Mouse (Mus musculus) hindbrain, embryonic 10.5 days (tissue): Measurements from ENCODE around the gene Atf6. TPM values are rescaled to one million over a fixed set of nuclear protein-coding genes. Genes with fewer than 3 reads are reported as not detected.

Experiments used
- DNase-seq: peaks from one replicate; pipeline ENCODE4 v3.0.0-alpha.2; 2017; ENCODE audit warnings: low spot score
- H3K27ac ChIP-seq: fragments of 300-500 bp; sonication (generic); 2 replicates; pipeline ENCODE4 v1.5.1; 2016; ENCODE audit warnings: mild to moderate bottlenecking, moderate library complexity
- H3K27me3 ChIP-seq: fragments of 300-500 bp; sonication (generic); 2 replicates; pipeline ENCODE4 v1.6.1; 2016; ENCODE audit warnings: mild to moderate bottlenecking; ENCODE audit not compliant: poor library complexity, insufficient read depth, severe bottlenecking
- H3K36me3 ChIP-seq: fragments of 300-500 bp; sonication (generic); 2 replicates; pipeline ENCODE4 v1.6.1; 2016; ENCODE audit warnings: mild to moderate bottlenecking, moderate library complexity
- H3K4me1 ChIP-seq: fragments of 300-500 bp; sonication (generic); replicated peaks from 2 replicates; pipeline ENCODE4 v1.6.1; 2016; ENCODE audit warnings: mild to moderate bottlenecking
- H3K4me3 ChIP-seq: fragments of 300-500 bp; sonication (generic); 2 replicates; pipeline ENCODE4 v1.5.1; 2016; ENCODE audit warnings: mild to moderate bottlenecking, moderate library complexity
- H3K9me3 ChIP-seq: fragments of 300-500 bp; sonication (generic); 2 replicates; pipeline ENCODE4 v1.6.1; 2016; ENCODE audit warnings: mild to moderate bottlenecking, moderate library complexity
- WGBS: fragments of 180-500 bp; shearing (Covaris S2); methylation state at CpG from one replicate; pipeline ENCODE4 v1.1.7; 2016; 5-methylcytosine and 5-hydroxymethylcytosine counted together
- polyA plus RNA-seq: library from polyadenylated mRNA; unstranded; fragments of >200 nt; fragmentation: Nextera tagmentation; extraction: Ambion mirVana; gene quantifications from 2 replicates; pipeline ENCODE4 v1.2.1, GENCODE M21; 2016

Atf6 gene
- polyA plus RNA-seq, 1 experiment from 2014 or later, result 7.7 TPM

GRCm38 (mm10) chr1:170677681-170678080 is 189.9 kb downstream of the Atf6 start:
- Histone ChIP-seq H3K27ac (no peak overlapping the region), H3K27me3 (no peaks in the 10 kb centered on the region), H3K9me3 (0 out of 2 replicates have a peak, but pooled peaks cover 3% of the 10 kb centered on the region), H3K36me3 (peaks cover 7% of the 10 kb centered on the region; the same call in 1 of the 2 replicates), H3K4me1 (peaks cover 5% of the 10 kb centered on the region), H3K4me3 (no peak overlapping the region)
- no peak for DNase-seq
- 93% methylated on average over 4 of the region's 4 CpGs for WGBS

DNA sequence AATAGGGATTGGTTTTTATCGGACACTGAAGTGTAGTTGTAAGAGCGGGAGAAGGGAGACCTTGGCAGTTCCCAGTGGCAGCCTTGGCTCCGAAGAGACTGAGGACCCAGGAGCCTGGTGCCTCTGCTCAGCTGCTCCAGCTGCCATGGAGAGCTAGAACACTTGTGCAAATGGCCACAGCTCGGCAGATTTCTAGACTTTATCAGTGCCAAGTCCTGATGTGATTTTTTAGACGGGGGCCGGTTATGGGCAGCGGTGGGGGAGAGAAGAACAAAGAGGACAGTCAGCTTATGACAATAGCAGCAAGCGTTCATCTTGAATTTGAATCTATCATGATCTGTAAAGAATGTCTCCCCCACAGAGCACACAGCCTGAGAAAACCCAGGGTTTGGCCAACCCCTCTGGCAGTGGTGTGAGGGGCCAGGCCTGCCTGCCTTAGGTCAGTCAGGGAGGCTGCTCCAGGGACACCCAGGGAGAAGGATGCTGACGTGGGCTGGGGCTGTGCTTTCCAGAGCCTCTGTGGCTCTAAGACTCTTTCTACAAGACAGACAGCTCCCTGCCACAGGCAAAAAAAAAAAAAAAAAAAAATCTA is 193.3 kb downstream of the Atf6 start:
- peaks cover 5% of the 10 kb centered on the region for H3K4me1 ChIP-seq
- 0 out of 2 replicates have a peak, but pooled peaks cover 3% of the 10 kb centered on the region for H3K9me3 ChIP-seq
- H3K36me3 ChIP-seq, result peaks cover 22% of the 10 kb centered on the region
- WGBS, result 64% methylated on average over 9 of the region's 9 CpGs
- DNase-seq, result no peak
- no peak overlapping the region for H3K4me3 ChIP-seq
- H3K27ac ChIP-seq, result 0 out of 2 replicates have a peak overlapping the region, but pooled peaks have one; percentile 40
- no peaks in the 10 kb centered on the region for H3K27me3 ChIP-seq

DNA sequence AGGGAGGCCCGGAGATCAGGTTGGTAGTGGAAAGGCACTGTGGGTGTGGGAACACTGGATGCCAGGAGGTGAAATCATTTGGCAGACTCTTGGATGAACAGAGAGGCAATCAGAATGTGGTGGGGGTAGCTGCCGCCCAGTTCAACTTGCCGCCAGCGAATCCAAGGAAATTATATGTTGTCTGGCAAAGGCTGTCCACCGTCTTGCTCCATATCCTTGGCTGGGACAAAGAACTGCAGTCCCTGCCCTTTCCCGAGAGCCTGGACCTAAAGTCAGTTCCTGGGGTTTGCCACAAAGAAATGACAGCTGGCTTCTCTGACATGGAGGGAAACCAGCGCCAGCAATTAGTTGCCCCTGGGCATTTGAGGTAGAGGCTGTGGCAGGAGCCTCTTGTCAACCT is 202.4 kb downstream of the Atf6 start:
- 85% methylated on average over 7 of the region's 7 CpGs for WGBS
- DNase-seq, result no peak

GRCm38 (mm10) chr1:170664620-170665185 is 202.9 kb downstream of the Atf6 start:
- Histone ChIP-seq H3K9me3 (no peaks in the 10 kb centered on the region), H3K27me3 (no peaks in the 10 kb centered on the region), H3K4me1 (no peaks in the 10 kb centered on the region), H3K4me3 (no peak overlapping the region), H3K27ac (no peak overlapping the region), H3K36me3 (peaks cover 26% of the 10 kb centered on the region)
- WGBS, result 85% methylated on average over 11 of the region's 11 CpGs
- no peak for DNase-seq

More for the DNA sequence above, 202.4 kb downstream of the Atf6 start:
- no peaks in the 10 kb centered on the region for H3K9me3 ChIP-seq
- no peak overlapping the region for H3K4me3 ChIP-seq
- H3K36me3 ChIP-seq, result peaks cover 31% of the 10 kb centered on the region
- no peak overlapping the region for H3K27ac ChIP-seq
- H3K4me1 ChIP-seq, result no peaks in the 10 kb centered on the region
- H3K27me3 ChIP-seq, result no peaks in the 10 kb centered on the region

DNA sequence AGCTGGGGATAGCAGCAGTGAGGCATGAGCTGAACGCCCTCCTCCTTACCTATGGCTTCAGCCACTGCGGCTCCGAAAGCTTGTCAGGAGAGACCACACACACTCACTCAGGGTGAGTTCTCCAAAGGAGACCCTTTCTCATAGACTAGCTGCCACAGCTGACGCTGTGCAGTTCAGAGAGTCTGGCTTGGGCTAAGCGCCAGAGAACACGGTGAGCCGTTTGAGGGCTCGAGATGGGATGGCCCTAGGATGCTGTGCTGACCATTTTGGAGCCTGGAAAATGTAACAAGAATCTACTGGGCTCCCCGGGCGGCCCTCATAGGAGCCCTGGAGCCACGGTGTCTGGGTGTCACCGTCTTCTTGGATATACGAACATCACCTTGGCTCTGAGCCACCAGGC is 208.3 kb downstream of the Atf6 start:
- Histone ChIP-seq H3K27me3 (no peaks in the 10 kb centered on the region), H3K4me3 (no peak overlapping the region), H3K36me3 (peaks cover 13% of the 10 kb centered on the region; the same call in 1 of the 2 replicates), H3K4me1 (peaks cover 31% of the 10 kb centered on the region), H3K27ac (no peak overlapping the region), H3K9me3 (no peaks in the 10 kb centered on the region)
- 93% methylated on average over 13 of the region's 13 CpGs for WGBS
- DNase-seq, result no peak

DNA sequence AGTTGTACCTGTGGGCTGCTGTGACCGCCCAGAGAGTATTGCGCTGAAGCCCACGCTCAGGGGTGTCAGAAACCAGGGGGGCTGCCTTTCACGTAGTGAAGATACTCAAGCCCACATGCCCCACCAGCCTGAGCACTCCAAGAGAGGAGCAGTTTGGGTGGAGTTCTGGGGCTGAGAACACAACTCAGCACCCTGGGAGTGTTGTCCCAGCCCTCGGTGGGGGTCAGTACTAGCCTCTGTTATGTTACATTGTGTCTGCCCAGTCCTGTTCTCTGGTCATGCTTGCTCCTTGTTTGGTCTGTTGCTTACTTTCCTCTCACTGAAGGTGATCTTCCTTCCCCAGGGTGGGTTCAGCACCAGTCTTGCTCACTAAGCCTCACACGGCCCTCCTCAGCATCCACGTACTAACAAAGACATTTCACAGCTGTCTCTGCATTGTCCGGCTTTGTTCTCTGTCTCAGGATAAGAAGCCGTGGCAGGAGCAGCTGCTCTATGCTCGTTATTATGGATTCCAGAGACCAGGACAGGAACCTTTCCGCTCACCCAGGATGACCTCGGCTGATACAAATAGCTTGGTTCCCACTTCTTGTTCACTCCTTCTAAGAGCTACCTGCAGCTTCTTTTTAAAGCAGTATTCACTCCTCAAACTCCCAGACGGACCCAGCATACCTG is 209.8 kb downstream of the Atf6 start:
- peak; percentile 38 for DNase-seq

DNA sequence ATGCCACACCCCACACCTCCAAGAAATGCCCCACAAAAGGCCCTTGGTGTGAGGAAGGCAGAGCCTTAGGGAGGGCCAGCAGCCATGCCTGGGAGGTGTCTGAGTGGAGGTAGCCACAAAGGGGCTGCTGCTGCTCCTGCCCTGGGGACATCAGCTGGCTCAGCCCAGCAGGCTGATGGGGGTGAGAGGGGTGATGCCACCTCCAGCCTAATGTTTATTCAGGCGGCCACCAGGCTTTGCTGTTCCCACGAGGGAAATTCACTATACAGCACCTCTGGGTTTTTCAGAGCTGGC is 210.4 kb downstream of the Atf6 start:
- DNase-seq, result no peak
- no peaks in the 10 kb centered on the region for H3K36me3 ChIP-seq
- WGBS, result 34% methylated on average over 2 of the region's 2 CpGs
- no peaks in the 10 kb centered on the region for H3K9me3 ChIP-seq
- H3K4me1 ChIP-seq, result peaks cover 33% of the 10 kb centered on the region
- no peak overlapping the region for H3K4me3 ChIP-seq
- H3K27ac ChIP-seq, result peak overlapping the region; percentile 83
- H3K27me3 ChIP-seq, result no peaks in the 10 kb centered on the region

More for the DNA sequence above, 209.8 kb downstream of the Atf6 start:
- Histone ChIP-seq H3K4me3 (no peak overlapping the region), H3K27ac (peak overlapping the region; percentile 83), H3K27me3 (no peaks in the 10 kb centered on the region), H3K9me3 (no peaks in the 10 kb centered on the region), H3K36me3 (peaks cover 5% of the 10 kb centered on the region; the same call in 1 of the 2 replicates), H3K4me1 (peaks cover 31% of the 10 kb centered on the region)
- 53% methylated on average over 13 of the region's 13 CpGs for WGBS

GRCm38 (mm10) chr1:170656518-170657227 is 210.9 kb downstream of the Atf6 start:
- H3K4me3 ChIP-seq, result no peak overlapping the region
- peaks cover 38% of the 10 kb centered on the region for H3K4me1 ChIP-seq
- H3K36me3 ChIP-seq, result no peaks in the 10 kb centered on the region
- WGBS, result 74% methylated on average over 11 of the region's 11 CpGs
- H3K27ac ChIP-seq, result peak overlapping the region; percentile 83
- H3K9me3 ChIP-seq, result no peaks in the 10 kb centered on the region
- no peak for DNase-seq
- H3K27me3 ChIP-seq, result no peaks in the 10 kb centered on the region

- no peaks in the 10 kb centered on the region for H3K9me3 ChIP-seq
- peaks cover 3% of the 10 kb centered on the region; the same call in 1 of the 2 replicates for H3K36me3 ChIP-seq
- H3K27me3 ChIP-seq, result no peaks in the 10 kb centered on the region
- WGBS, result 64% methylated on average over 5 of the region's 5 CpGs
- DNase-seq, result peak; percentile 53
- H3K4me3 ChIP-seq, result no peak overlapping the region
- peak overlapping the region; percentile 3 for H3K27ac ChIP-seq
- peaks cover 44% of the 10 kb centered on the region for H3K4me1 ChIP-seq
These were observed 212.2 kb downstream of the Atf6 start for GRCm38 (mm10) chr1:170655280-170655917.

Other genes starting within 250 kb of the Atf6 start
- 5.7 and 5.9 TPM in 2 replicates for gene Olfml2b, start 223.2 kb downstream of the Atf6 start, polyA plus RNA-seq
- 0.41 TPM in 1 of 2 replicates, not detected in the other for gene Gm26620, start 17.3 kb upstream of the Atf6 start, polyA plus RNA-seq
- gene Dusp12, start 17.8 kb upstream of the Atf6 start, polyA plus RNA-seq, result 28.4 and 34.0 TPM in 2 replicates
- gene Fcrlb, start 45.2 kb upstream of the Atf6 start, polyA plus RNA-seq, result not detected in 2 replicates
- not detected in 2 replicates for gene Fcrla, start 59.8 kb upstream of the Atf6 start, polyA plus RNA-seq
- gene Fcgr2b, start 108.8 kb upstream of the Atf6 start, polyA plus RNA-seq, result 0.26 TPM in 1 of 2 replicates, not detected in the other
- gene Fcgr4, start 151.1 kb upstream of the Atf6 start, polyA plus RNA-seq, result 0.30 and 0.64 TPM in 2 replicates
- 4.7 and 7.6 TPM in 2 replicates for gene Fcgr3, start 197.2 kb upstream of the Atf6 start, polyA plus RNA-seq
- 5.4 and 13.0 TPM in 2 replicates for gene Cfap126, start 246.1 kb upstream of the Atf6 start, polyA plus RNA-seq